Mouse (Mus musculus): ENCODE results near the gene Tmem132a.
A peak's percentile ranks its signal among the peaks of the same experiment; 100 is the strongest.

The Tmem132a gene

DNA sequence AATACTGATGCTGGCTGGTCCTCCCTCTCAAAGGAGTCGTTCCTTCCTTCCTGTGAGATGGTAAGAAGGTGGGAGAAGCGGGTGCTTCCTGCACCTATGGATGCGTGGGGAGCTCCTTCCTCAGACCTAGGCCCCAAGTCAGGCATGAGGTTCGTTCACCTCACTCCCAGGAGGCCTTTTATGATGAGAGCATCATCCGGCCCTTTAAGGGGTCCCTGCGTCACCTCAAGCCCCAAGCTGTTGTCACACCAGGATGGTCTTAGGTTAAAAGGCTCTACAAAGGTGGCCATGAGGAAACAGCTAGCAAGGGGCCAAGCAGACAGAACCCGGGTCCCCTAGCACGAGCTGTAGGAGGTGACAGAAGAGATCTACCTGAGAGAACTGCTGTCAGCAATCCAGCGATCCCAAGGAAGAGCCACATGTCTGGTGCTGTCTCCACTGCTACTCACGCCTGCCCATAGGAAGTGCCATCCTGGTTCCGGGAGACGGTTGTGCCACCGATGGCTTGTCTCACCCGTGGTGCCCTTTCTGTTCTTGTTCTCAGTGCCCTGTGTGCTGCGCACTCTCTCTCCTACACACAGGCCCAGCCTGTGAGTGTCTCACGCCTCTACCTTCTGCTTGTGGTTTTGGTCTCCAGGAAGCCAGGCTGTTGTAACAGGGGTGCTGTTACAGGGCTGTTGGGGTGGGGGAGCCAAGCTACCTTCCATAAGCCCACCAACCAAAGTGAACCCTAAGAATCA, 40.1 kb downstream of the Tmem132a start, which contains the start of gene Cd6:
Gene Cd6, minus strand, starts transcription at position 623 of the 740 bp plus-strand sequence.
- no peak for DNase-seq

DNA sequence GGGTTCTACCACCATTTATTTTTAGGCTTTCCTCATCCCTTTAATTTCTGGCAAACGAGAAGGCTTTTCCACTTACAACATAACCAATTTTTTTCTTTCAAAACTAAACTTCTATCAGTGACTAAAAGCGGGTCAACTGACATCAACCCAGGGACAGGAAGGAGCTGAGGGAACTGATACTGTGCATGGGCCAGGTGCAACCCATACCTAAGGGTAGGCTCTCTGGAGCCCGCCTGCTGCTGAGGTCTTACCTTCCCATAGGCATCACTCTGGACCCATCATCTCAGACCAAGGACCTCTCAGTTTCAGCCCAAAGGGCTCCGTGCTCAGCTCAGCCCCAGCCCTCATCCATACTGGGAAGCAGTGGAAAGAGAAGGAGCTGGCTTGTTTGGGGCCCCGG, 41.4 kb downstream of the Tmem132a start:
- DNase-seq: no peak

DNA sequence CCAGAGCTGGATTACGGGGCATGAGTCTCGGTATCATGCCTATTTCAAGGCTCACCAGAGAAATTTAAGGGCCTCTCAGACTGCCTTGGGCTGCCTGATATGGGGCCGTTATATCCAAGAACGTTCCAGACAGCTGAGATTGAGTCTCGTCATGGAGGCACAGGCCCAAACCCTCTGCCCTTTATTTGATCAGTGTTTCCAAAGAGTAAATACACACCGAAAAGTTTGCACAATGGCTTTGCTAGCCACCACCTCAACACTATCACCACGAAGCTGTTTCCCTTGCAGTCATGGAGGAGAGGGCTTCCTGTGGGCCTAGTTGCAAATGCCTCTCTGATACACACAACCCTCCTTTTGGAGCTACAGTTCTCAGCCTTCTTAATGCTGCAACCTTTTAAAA, 45.7 kb downstream of the Tmem132a start:
- no peak for DNase-seq

DNA sequence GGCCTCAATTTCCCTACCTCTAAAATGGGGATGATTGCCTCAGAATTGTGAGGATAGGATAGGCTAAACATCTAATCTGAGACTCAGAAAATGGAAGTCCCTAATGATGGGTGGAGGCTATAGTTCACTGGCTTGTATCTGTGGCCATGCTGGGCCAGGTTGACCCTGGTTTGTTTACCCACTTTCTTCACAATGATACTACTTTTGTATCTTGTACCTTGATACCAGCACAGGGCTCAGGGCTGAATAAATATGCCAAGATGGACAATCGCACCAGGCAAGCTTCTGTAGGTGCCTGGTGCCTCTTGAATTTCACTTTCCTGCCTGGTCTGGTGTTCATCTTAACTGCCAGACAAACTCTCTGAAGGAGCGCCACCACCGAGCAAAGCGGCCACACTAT, 47.2 kb downstream of the Tmem132a start:
- DNase-seq: no peak

DNA sequence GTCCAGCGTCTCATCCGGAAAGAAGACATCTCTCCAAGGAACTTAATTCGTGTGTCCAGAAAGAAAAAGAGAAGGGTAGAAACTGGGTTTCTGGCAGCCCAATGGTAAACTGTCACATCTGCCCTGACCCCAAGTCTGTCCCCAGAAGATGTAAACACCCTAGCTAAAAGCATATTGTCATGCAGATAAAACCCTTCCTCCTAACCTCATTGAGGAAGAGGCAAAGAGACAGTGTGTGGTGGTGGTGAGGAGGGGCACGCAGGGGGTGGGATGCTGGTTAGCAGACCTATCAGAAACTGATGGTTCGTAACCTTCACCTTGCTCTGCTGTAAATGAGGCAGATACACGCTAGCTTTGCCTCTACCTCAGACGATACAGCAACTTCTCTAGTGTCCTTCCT, 48.4 kb downstream of the Tmem132a start:
- DNase-seq: no peak

DNA sequence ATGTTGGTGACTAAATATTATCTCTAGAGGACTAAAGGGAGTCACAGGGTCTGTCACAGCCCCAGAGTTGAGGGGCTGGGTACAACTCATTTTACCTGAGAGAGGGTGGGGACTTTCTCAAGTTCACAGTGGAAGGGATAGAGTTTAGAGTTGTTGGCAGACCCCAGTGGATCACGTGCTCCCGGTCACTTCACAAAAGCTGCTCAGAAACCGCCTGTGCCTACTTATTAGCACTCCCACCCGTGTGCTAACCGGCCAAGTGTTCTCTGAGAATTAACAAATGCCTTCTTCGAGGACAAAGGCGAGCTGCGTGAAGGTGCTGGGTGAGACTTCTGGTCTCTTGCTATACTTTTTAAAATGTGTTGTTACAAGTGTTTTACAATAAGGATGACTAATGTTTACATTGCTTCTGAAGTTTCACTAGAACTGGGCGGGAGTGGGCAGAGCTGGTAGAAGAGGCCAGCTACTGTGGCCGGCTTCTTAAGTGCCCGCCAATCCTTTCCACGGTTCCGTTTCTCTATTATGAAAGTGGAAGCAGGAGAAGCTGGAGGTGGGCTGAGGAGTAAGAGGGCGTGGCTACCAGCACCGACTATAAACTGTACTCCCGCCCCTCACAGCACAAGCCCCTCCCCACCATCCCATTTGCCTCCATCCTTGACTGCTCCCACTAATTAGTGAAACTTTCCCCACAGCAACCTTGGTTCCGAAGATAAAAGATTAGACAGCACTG, 51.4 kb downstream of the Tmem132a start:
- DNase-seq: peak; percentile 11 to 17

DNA sequence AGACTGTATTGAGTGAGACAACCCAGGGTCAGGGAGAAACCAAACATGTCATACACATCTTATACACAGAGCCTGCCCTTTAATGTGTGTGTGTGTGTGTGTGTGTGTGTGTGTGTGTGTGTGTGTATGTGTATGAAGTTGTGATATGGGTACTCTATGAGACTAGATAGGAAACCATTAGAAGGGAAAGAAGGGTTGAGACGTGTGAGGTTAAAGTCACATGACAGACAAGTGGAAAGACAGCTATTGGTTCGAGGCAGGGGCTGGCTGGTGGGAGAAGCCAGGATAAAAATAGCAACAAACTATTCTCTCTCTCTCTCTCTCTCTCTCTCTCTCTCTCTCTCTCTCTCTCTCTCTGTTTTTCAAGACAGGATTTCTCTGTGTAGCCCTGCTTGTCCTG, 53.3 kb downstream of the Tmem132a start:
- no peak for DNase-seq

DNA sequence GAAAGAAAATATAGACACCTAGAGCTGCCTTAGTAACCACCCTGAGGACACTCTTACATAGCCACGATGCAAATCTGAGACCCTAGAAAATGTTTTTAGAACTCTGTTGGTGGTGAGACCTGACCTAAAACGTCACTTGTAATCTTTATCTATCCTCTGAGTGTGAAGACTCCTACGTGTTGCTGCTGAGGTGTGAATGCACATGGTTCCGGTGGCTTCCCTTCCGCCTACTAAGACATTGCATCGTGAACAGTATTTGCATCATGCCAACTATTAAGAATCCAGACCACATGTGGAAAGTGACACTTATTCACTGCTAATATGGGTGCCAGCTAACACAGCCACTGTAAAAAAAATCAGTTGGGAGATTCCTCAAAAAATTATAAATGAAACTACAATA, 53.9 kb downstream of the Tmem132a start:
- no peak for DNase-seq

DNA sequence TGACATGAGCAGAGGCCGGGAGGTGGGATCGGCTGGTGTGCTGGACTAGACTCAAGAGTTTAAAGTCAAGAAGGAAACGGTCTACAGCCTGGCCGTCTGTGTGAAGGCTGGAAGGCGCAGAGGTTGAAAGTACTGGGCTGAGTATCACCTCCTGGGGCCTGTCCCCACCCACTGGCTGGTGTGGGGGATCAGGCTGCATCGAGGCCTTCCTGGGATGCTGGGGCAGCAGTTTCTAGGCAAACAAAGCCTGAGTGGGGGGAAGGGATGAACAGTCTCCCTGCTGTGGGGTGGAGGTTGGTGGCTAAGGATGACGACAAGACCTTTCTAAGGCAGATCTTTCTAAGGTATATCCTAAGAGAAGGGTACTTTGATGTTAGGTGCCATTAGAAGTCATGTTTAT, 55.8 kb downstream of the Tmem132a start:
- no peak for DNase-seq

DNA sequence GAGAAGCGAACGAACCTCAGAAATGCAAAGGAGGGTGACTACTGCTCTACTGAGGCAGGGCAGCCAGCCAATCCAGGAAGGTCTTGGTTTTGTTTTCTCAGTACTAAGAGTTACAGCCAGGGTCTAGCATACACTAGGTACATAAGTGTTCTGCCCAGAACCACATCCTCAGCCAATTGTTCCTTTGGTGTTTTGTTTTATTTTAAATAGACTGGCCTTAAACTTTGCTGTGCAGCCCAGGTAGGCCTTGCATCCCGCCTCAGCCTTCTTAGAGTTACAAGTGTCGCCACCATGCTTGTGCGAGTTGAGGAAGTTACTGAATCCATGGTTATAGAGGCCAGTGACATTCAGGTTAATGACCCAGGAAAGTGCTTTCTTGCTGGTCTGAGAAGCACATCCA, 56.7 kb downstream of the Tmem132a start:
- no peak for DNase-seq

DNA sequence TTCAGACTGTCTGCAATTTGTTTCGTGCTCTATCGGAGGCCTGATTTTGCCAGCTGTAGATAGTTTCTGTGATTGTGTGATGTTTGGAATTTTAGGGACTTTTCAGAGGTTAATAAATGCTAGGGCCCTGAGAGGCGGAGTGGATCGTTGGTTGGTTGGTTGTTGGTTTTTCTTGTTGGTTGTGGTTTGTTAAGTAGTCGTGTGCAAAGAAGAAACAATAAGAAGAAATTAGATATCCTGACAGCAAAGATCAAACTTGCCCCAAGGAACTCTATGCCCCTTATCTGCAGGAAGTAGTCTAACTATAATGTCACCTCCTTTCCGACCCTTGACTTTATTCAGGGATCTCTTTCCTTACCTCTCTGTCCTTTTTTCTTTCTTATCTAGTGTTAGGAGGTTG, 58.3 kb downstream of the Tmem132a start:
- DNase-seq: no peak

DNA sequence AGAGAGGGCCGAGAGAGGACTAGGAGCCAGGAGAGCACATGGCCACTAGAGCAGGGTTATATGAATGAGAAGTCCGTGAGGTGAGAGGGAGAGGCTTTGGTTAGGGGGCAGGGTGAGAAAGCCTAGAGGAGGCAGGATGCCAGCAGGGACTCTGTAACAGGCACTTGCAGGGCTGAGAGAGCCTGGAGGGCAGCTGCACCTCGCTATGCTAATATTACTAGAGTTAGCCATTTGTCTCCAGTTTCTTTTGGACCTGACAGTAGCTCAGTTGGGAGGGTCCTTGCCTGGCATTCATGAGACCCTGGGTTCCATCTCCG, 59.6 kb downstream of the Tmem132a start:
- DNase-seq: no peak

DNA sequence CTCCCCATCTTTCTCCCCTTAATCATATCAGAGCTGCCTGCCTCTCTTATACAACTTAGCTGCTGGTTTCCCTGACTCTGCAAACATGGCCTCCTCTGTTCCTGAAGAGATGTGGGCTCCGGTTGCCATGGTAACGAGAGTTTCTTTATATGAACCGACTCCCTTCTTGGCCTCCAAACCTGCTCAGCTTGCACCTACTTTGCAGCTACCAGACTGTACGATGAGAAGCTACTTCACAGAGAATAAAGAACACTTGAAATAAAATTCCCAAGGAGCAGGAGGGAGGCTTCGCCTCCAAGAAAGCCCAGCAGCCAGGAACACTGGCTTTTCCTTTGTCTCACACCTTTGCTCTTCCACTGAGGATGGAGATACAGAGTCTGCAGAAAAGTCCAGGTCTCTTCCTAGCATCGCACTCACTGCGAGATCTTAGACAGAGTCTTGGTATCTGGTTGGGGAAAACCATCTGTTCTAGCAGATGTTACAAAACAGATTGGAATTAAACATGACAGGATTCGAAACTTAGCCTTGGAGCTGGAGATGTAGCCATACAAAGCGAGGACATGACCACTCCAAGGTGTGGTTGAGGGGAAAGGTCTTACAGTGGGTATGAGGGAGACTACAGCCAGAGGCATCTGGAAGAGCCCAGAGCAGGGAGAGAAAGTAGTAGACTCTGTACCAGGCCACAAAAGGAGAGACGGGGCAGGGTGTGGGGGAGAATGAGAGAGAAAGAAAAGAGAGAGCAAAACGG, 60.1 kb downstream of the Tmem132a start:
- DNase-seq: no peak

DNA sequence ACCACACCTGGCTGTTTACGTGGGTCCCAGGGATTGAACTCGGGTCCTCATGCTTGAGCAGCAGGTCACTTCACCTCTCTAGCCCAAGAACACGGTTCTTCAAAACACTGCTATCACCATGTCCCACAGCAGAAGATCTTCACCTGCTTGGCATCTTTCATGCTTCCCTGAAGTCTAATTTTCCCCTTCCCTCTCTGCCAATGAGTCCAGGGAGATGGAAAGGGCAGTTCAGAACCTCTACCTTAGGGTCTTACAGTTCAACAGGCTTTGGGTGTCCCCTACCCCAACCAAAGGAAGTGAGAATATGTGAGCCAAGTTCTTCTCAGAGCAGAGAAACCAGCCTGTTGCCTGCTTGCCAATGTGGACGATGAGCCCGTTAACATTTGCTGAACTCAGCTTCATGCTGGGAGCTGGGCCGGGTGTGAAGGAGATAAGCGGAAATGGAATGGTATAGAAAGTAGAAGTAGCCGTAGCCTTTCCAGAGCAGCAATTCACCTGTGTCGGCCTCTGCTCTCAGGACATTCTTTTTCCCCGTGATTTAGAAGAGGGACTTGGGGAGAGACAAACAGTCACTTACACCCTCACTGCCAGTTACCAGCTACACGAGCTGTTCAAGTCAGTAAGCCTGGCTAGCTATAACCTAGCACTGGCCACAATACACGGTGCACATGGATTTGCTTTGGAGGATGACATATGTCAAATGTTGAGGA, 61.1 kb downstream of the Tmem132a start:
- no peak for DNase-seq

Data from kidney, adult 8-10 months (tissue).